Mouse (Mus musculus) urinary bladder, postnatal 36 days (tissue): ENCODE measurements at regions not wholly inside any gene's neighbourhood (a gene's known extent, or its start where the extent isn't known, plus 50 kb on each side); places are given as distances from the start of the nearest gene placed in this dataset.

Experiments used
- DNase-seq, 2 experiments: peaks; one replicate each; pipeline ENCODE4 v3.0.0; 2022; ENCODE audit warnings: low spot score in 2 of 2, mixed read lengths in 1 of 2

GRCm38 (mm10) chr7:137883701-137884100 is 446.3 kb downstream of the Glrx3 start:
- DNase-seq: no peak

DNA sequence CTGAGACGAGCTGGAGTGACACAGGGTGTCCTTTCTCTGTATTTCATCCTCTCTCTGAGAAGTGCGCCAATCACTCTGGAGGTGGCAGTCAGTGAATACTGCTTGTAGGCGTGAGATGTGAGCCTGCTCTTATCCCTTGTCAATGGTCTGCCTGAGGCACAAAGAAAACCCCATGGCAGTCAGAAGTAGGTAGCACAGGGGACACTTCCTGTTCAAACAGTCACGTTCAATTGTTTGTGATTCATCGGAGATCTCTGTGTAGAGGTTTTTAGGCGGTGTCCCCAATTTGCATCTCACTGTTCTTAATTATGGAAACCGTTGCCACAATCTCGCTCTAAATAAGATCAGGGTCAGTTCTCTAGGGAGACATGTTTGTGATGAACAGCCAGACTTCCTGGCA is 447.7 kb downstream of the Glrx3 start:
- DNase-seq: no peak

DNA sequence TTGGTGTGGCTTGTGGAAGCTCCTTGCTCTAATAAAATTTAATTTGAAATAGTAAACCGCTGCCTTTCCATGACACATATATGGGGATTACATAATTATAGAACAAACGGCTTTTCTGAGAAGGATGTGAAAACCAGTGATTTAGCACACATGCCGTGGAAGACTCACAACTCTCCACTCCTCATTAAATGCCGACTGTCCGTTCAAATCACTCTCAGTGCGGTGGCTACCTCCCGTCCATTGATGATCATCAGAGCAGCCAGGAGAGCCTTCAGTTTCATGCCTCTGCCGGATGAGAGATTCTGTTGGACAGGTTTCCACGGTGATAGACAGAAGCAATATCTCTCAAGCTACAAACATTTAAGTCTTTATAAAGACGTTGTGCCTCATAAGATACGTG is 451.3 kb downstream of the Glrx3 start:
- no peak for DNase-seq

DNA sequence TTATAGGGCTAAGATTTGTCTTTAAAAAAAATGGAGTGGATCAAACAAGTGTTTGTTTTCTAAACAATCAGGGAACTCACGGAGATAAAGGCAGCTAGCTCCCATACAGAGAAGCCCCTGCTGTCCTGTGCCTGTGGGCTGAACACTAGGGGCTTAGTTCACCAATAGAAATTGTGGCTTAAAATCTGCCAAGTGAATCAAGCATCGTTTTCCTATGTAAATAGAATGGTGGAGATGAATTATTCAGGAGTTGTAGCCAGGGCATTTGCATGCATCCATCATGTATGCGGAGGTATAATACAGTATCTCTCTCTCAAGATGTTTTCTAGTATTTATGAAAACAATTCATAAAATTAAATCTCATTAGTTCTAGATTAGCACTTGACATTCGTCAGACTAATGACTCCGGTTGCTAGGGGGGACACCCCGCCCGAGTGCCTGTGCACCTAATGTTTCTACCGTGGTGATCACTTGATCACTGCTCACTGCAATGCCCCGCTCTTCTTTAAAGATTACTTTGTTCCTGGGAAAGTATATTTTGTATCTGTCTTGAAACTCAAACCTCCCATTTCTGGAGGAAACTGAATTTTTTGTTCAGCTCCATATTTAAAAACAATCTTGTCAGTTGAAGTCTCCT is 469.1 kb downstream of the Glrx3 start:
- no peak for DNase-seq

DNA sequence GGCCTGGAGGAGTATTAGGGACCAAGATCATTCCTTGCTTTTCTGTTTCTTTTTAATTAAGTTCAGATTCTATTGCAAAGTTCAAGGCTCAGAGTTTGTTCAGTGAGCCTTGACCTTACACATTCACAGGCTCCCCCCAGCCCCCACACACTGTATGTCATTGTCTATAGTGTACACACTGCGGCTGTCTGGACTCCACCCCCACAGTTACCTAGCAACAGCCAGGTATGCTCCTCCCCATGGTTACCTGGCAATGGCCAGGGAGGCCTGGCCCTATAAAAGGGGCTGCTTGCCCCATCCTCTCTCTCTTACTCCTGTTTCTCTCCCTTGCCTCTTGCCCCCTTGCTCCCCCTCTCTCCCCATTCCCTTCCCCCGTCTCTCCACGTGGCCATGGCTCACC is 472.0 kb downstream of the Glrx3 start:
- no peak for DNase-seq

- DNase-seq: no peak
These were observed 476.2 kb downstream of the Glrx3 start for GRCm38 (mm10) chr7:137913551-137914105.

- DNase-seq: no peak
These were observed 477.1 kb downstream of the Glrx3 start for GRCm38 (mm10) chr7:137914506-137914905.

- DNase-seq: no peak
These were observed 478.9 kb downstream of the Glrx3 start for GRCm38 (mm10) chr7:137916351-137916750.

DNA sequence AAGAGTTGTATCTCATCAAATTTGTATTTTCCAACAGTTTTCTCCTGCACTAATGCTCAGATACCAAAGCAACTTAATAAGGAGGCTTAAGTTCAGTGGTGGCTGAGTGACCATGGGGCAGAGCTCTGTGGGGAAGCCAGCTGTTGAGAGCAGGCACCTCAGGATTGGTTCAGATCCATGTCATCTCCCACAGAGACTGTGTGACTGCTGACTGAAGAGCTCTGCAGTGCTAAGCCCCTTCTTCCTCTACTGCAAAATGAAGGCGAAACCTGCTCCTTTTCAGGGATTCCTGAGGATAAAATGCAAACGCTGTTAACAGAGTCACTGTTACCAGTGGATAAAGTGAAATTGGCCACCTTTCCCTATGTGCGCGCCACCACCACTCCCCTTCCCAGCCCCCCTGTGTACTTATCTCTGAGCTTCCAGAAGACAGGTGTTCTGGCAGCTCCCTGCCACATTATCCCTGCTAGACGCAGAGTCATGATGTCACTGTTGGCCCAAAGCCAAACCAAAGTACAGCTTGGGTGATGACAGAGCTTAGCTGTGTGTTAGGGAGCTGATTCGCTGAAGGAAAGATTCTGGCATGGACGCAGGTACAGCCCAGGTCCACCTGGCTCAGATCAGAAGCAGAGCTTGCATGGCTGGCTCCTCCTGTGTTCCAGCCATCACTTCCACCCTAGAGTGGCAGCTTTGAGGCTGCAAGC is 472.9 kb downstream of the Tcerg1l start:
- DNase-seq: peak in 1 of 2 experiments; percentile 1

- DNase-seq: no peak
These were observed 471.9 kb downstream of the Tcerg1l start for GRCm38 (mm10) chr7:137925656-137926055.

DNA sequence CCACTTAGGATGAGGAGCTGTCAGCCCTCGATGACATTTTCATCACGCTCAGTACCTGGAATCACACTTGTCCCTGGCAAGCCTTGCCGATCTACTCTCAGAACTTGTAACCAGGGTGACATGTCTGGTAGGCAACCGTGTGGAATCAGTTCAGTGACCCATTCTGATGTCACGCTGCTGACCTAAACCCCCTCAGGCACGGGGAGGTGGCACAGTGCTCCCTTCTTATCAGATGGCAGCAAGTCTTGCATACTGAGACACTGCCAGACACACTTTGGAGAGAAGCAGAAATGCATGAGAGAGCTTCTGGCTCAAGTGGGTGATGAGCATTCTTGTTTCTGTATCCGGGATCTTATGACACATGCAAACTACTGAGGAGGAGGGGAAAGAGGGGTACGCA is 470.2 kb downstream of the Tcerg1l start:
- no peak for DNase-seq

DNA sequence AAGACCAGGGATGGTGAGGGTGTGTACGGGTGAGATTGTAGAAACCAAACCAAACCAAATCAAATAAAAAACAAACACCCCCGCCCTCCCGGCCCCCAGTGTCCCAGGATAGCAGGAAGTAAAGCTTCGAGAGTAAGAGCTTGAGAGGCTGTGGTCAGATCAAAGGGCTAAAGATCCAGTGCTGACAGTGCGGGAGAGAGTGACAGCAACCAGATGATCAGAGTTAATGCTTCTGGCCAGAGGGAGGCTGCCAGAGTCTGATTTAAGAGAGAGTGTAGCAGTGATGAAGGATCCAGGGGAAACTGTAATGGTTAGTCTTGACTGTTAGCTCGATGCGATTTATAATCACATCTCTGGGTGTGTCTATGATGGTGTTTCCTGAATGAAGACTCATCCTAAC is 467.3 kb downstream of the Tcerg1l start:
- DNase-seq: no peak

- DNase-seq: no peak
These were observed 461.6 kb downstream of the Tcerg1l start for GRCm38 (mm10) chr7:137935896-137936295.

DNA sequence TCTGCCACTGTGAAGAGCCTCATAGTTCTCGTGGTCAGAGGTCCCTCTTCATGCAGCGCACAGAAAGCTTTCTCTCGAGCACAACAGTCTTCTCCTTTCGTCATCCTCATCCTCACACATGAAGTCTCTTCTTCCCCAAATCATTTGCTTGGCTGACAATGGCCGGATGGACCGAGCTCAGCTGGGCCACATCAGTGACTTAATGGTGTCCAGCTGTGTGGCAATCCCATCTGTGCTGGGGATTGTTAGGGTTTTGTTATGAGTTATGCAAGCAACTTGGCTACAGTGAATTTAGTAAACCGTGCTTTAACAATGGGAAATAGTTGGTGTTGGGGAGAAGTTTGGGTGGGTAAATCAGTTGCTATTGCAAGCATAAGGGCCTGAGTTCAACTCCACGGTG is 458.4 kb downstream of the Tcerg1l start:
- DNase-seq: no peak

DNA sequence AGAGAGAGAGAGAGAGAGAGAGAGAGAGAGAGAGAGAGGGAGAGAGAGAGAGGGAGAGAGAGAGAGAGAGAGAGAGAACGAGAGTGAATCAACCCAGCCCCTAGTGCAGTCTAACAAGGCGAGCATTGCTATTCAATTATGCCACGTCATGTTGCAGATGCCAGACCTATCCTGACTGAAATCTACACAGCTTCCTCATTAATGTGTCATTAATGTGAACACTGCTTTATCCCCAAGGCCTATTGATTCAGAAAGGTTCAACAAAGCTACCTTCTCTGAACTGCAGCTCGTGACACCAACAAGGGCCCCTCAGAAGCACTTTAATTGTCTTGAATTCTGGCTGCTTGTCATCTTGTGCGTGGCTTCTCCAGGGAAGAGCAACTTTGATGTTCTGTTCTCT is 457.4 kb downstream of the Tcerg1l start:
- no peak for DNase-seq

DNA sequence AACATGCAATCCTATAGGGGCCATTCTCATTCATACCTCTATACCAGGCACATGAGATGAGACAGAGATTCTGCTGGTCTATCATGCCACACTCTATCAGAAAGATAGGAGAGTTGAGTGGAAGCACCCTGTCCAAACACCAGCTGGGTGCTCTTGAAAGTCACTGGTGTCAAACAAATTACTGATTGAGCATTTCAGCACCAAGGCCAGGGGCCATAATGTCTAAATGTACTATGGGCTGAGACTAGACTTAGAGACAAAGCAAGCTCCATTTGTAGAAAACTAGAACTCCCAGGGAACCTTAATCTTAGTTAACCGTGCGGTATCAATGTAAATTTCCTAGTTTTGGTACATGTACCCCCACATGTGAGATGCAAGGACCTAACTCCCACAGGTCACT is 452.5 kb downstream of the Tcerg1l start:
- DNase-seq: no peak

GRCm38 (mm10) chr7:137947424-137947823 is 450.1 kb downstream of the Tcerg1l start:
- no peak for DNase-seq

- DNase-seq: no peak
These were observed 440.2 kb downstream of the Tcerg1l start for GRCm38 (mm10) chr7:137957354-137957753.

GRCm38 (mm10) chr7:137957848-137958247 is 439.7 kb downstream of the Tcerg1l start:
- DNase-seq: no peak

GRCm38 (mm10) chr7:137963470-137964095 is 433.9 kb downstream of the Tcerg1l start:
- no peak for DNase-seq

- no peak for DNase-seq
These were observed 422.8 kb downstream of the Tcerg1l start for GRCm38 (mm10) chr7:137974705-137975104.

- no peak for DNase-seq
These were observed 420.0 kb downstream of the Tcerg1l start for GRCm38 (mm10) chr7:137977527-137977926.

- no peak for DNase-seq
These were observed 418.2 kb downstream of the Tcerg1l start for GRCm38 (mm10) chr7:137979361-137979760.
